Comparison of ENCODE assay signal across 13 mouse cellular contexts in genomic region chr1:92397511-92398051, GRCm38 (mm10).
DNase-seq lines count a peak whose midpoint lies in the region; ATAC-seq and TF ChIP-seq lines count a peak whose summit lies in the region.
"Had no signal": no experiment of that assay in that cellular context is flagged by ENCODE, and none has a peak within 500 bp of the region (broad histone marks: within the 10 kb centered on the region; RNA-seq: fewer than 3 reads in every experiment).

No protein-coding gene starts in this region.

- no peaks in the 10 kb centered on the region for H3K27me3 ChIP-seq in intestine, embryonic 14.5 days (replicated peaks; ENCODE audit: control insufficient read depth, insufficient read depth, low read length)
- H3K27me3 ChIP-seq in intestine, postnatal 0 days (replicated peaks; ENCODE audit: control insufficient read depth, insufficient read depth, low read length), result no peaks in the 10 kb centered on the region
- H3K27me3 ChIP-seq in forebrain, embryonic 10.5 days (ENCODE audit: poor library complexity, severe bottlenecking), result peaks cover 16% of the 10 kb centered on the region
- H3K27me3 ChIP-seq in hindbrain, embryonic 16.5 days (replicated peaks; ENCODE audit: control insufficient read depth, insufficient read depth, low read length), result no peaks in the 10 kb centered on the region
- H3K27me3 ChIP-seq in neural tube, embryonic 12.5 days (replicated peaks), result no peaks in the 10 kb centered on the region

- no peak for DNase-seq in intestine, embryonic 14.5 days (ENCODE audit: low spot score)
- DNase-seq in forebrain, embryonic 10.5 days (ENCODE audit: extremely low spot score, low spot score), result peak; percentile 24
- DNase-seq in cerebellum, postnatal 14 days, result no peak
- no peak for DNase-seq in urinary bladder, adult 18-20 months (ENCODE audit: low spot score in 2 of 2)
- DNase-seq: gastrocnemius, adult 2 months; heart, postnatal 4 days had no signal

- no peak for ATAC-seq in intestine, embryonic 14.5 days (replicated peaks; ENCODE audit: low FRiP score, low TSS enrichment, low read depth)
- no peak for ATAC-seq in intestine, postnatal 0 days
- peak; percentile 81 for ATAC-seq in hindbrain, embryonic 16.5 days
- peak; percentile 69 for ATAC-seq in neural tube, embryonic 12.5 days (ENCODE audit: low FRiP score, low read depth)
- ATAC-seq in frontal cortex, adult (ENCODE audit: low TSS enrichment), result no peak

- no peak overlapping the region for H3K4me2 ChIP-seq in intestine, embryonic 14.5 days (ENCODE audit: low read length)
- H3K4me2 ChIP-seq in intestine, postnatal 0 days (replicated peaks; ENCODE audit: low read depth), result no peak overlapping the region
- H3K4me2 ChIP-seq in hindbrain, embryonic 16.5 days (ENCODE audit: low read length), result no peak overlapping the region
- H3K4me2 ChIP-seq in neural tube, embryonic 12.5 days (replicated peaks), result peak overlapping the region; percentile 20
- H3K4me2 ChIP-seq: liver, embryonic 11.5 days had no signal

- H3K4me3 ChIP-seq in intestine, embryonic 14.5 days (ENCODE audit: low read depth, low read length), result no peak overlapping the region
- H3K4me3 ChIP-seq in intestine, postnatal 0 days (ENCODE audit: low read depth, low read length), result no peak overlapping the region
- H3K4me3 ChIP-seq in forebrain, embryonic 10.5 days, result peak overlapping the region; percentile 0; the same call in 1 of the 2 replicates
- H3K4me3 ChIP-seq in hindbrain, embryonic 16.5 days (ENCODE audit: low read length), result no peak overlapping the region
- H3K4me3 ChIP-seq in neural tube, embryonic 12.5 days, result no peak overlapping the region
- H3K4me3 ChIP-seq: gastrocnemius, adult 2 months; layer of hippocampus, adult 2 months had no signal

- 24% methylated on average over 12 of the region's 12 CpGs for WGBS in intestine, embryonic 14.5 days
- 40% methylated on average over 12 of the region's 12 CpGs for WGBS in intestine, postnatal 0 days
- WGBS in forebrain, embryonic 10.5 days, result 6% methylated on average over 12 of the region's 12 CpGs
- 9% methylated on average over 12 of the region's 12 CpGs for WGBS in hindbrain, embryonic 16.5 days
- 18% methylated on average over 12 of the region's 12 CpGs for WGBS in neural tube, embryonic 12.5 days

- H3K4me1 ChIP-seq in intestine, embryonic 14.5 days (replicated peaks; ENCODE audit: control insufficient read depth, insufficient read depth, low read length), result peaks cover 11% of the 10 kb centered on the region
- H3K4me1 ChIP-seq in intestine, postnatal 0 days (replicated peaks; ENCODE audit: control insufficient read depth, insufficient read depth, low read length), result no peaks in the 10 kb centered on the region
- peaks cover 25% of the 10 kb centered on the region for H3K4me1 ChIP-seq in forebrain, embryonic 10.5 days
- peaks cover 8% of the 10 kb centered on the region for H3K4me1 ChIP-seq in hindbrain, embryonic 16.5 days (ENCODE audit: control insufficient read depth, insufficient read depth, low read depth, low read length)
- peaks cover 14% of the 10 kb centered on the region for H3K4me1 ChIP-seq in neural tube, embryonic 12.5 days

- 0 out of 2 replicates have a peak overlapping the region, but pooled peaks have one; percentile 33 for H3K27ac ChIP-seq in intestine, embryonic 14.5 days (ENCODE audit: low read depth)
- no peak overlapping the region for H3K27ac ChIP-seq in intestine, postnatal 0 days (ENCODE audit: low read depth, low read length)
- H3K27ac ChIP-seq in forebrain, embryonic 10.5 days, result peak overlapping the region; percentile 58
- peak overlapping the region; percentile 37 for H3K27ac ChIP-seq in hindbrain, embryonic 16.5 days (ENCODE audit: low read depth, low read length)
- peak overlapping the region; percentile 9 for H3K27ac ChIP-seq in neural tube, embryonic 12.5 days
- H3K27ac ChIP-seq: gastrocnemius, adult 2 months; layer of hippocampus, adult 2 months; macrophage had no signal

- no peaks in the 10 kb centered on the region for H3K9me3 ChIP-seq in intestine, embryonic 14.5 days (ENCODE audit: control insufficient read depth, low read length)
- no peaks in the 10 kb centered on the region for H3K9me3 ChIP-seq in intestine, postnatal 0 days (ENCODE audit: control insufficient read depth)
- H3K9me3 ChIP-seq in forebrain, embryonic 10.5 days, result no peaks in the 10 kb centered on the region
- no peaks in the 10 kb centered on the region for H3K9me3 ChIP-seq in hindbrain, embryonic 16.5 days (ENCODE audit: control insufficient read depth, low read length)
- no peaks in the 10 kb centered on the region for H3K9me3 ChIP-seq in neural tube, embryonic 12.5 days

- H3K36me3 ChIP-seq in intestine, embryonic 14.5 days (ENCODE audit: control insufficient read depth, insufficient read depth, low read length), result no peaks in the 10 kb centered on the region
- no peaks in the 10 kb centered on the region for H3K36me3 ChIP-seq in intestine, postnatal 0 days (ENCODE audit: control insufficient read depth, insufficient read depth)
- H3K36me3 ChIP-seq in forebrain, embryonic 10.5 days (replicated peaks), result no peaks in the 10 kb centered on the region
- H3K36me3 ChIP-seq in hindbrain, embryonic 16.5 days (ENCODE audit: control insufficient read depth, insufficient read depth, low read length), result no peaks in the 10 kb centered on the region
- H3K36me3 ChIP-seq in neural tube, embryonic 12.5 days, result no peaks in the 10 kb centered on the region

- no peak overlapping the region for H3K9ac ChIP-seq in intestine, embryonic 14.5 days (ENCODE audit: low read length)
- H3K9ac ChIP-seq in intestine, postnatal 0 days (ENCODE audit: low read depth, low read length), result no peak overlapping the region
- peak overlapping the region; percentile 6; the same call in 1 of the 2 replicates for H3K9ac ChIP-seq in hindbrain, embryonic 16.5 days (ENCODE audit: low read depth, low read length)
- H3K9ac ChIP-seq in neural tube, embryonic 12.5 days, result no peak overlapping the region

- TF ChIP-seq CTCF in intestine, postnatal 0 days (IDR thresholded peaks at IDR 0.05; ENCODE audit: low read depth), result no peak

Comparison
In these comparisons a context has a peak if more than half of its experiments do, and no peak if none do; other contexts are left out.
1. ATAC-seq: peak in hindbrain, embryonic 16.5 days (single experiment) and neural tube, embryonic 12.5 days (single experiment); none in intestine, embryonic 14.5 days (single experiment), intestine, postnatal 0 days (single experiment) and frontal cortex, adult (single experiment).